Mouse (Mus musculus) kidney, embryonic 16.5 days (tissue): Measurements from ENCODE around the gene Hdc. TPM values are rescaled to one million over a fixed set of nuclear protein-coding genes. Genes with fewer than 3 reads are reported as not detected.

Experiments
- ATAC-seq: fragments of 200-750 bp; cut with Nextera tagmentation; 2 replicates; pipeline ENCODE4 v1.8.0; 2017; ENCODE audit warnings: moderate TSS enrichment; ENCODE audit not compliant: low FRiP score, low TSS enrichment
- H3K27ac ChIP-seq: fragments of 300-500 bp; sonication (generic); 2 replicates; pipeline ENCODE4 v1.5.1; 2014; ENCODE audit warnings: low read length
- H3K27me3 ChIP-seq: fragments of 300-500 bp; sonication (generic); 2 replicates; pipeline ENCODE4 v1.6.1; 2014; ENCODE audit warnings: low read length, control low read depth, mixed read lengths; ENCODE audit not compliant: insufficient read depth
- H3K36me3 ChIP-seq: fragments of 300-500 bp; sonication (generic); 2 replicates; pipeline ENCODE4 v1.6.1; 2014; ENCODE audit warnings: low read length, control low read depth, mixed read lengths; ENCODE audit not compliant: insufficient read depth
- H3K4me1 ChIP-seq: fragments of 300-500 bp; sonication (generic); 2 replicates; pipeline ENCODE4 v1.6.1; 2014; ENCODE audit warnings: low read length, control low read depth, mixed read lengths; ENCODE audit not compliant: insufficient read depth
- H3K4me2 ChIP-seq: fragments of 300-500 bp; sonication (generic); replicated peaks from 2 replicates; pipeline ENCODE4 v1.6.1; 2014; ENCODE audit warnings: low read depth, low read length
- H3K4me3 ChIP-seq: fragments of 300-500 bp; sonication (generic); 2 replicates; pipeline ENCODE4 v1.5.1; 2014; ENCODE audit warnings: mild to moderate bottlenecking, low read length
- H3K9ac ChIP-seq: fragments of 300-500 bp; sonication (generic); replicated peaks from 2 replicates; pipeline ENCODE4 v1.6.1; 2014; ENCODE audit warnings: low read length
- H3K9me3 ChIP-seq: fragments of 300-500 bp; sonication (generic); 2 replicates; pipeline ENCODE4 v1.6.1; 2016; ENCODE audit warnings: low read length, control low read depth
- WGBS: fragments of 180-500 bp; shearing (Covaris S2); extraction: QIAGEN DNeasy Blood & Tissue Kit; methylation state at CpG from one replicate; pipeline ENCODE4 v1.1.7; 2014; 5-methylcytosine and 5-hydroxymethylcytosine counted together
- polyA plus RNA-seq: library from polyadenylated mRNA; unstranded; fragments of >200 nt; fragmentation: Nextera tagmentation; extraction: Ambion mirVana; gene quantifications from 2 replicates; pipeline ENCODE4 v1.2.1, GENCODE M21; 2015

Gene Hdc
- polyA plus RNA-seq, 1 experiment from 2014 or later: 129 TPM

GRCm38 (mm10) chr2:126545297-126545696 lies 73.8 kb downstream of the Hdc start:
- Histone ChIP-seq H3K4me3 (no peak overlapping the region), H3K27ac (no peak overlapping the region), H3K27me3 (no peaks in the 10 kb centered on the region), H3K9me3 (no peaks in the 10 kb centered on the region), H3K36me3 (no peaks in the 10 kb centered on the region), H3K9ac (no peak overlapping the region), H3K4me1 (no peaks in the 10 kb centered on the region), H3K4me2 (no peak overlapping the region)
- WGBS: 65% methylated on average over 5 of the region's 5 CpGs
- ATAC-seq: no peak

Other genes starting within 250 kb of the Hdc start
- 0.18 and 0.21 TPM in 2 replicates for gene Atp8b4, start 118.6 kb downstream of the Hdc start, polyA plus RNA-seq
- gene Slc27a2, start 66.9 kb downstream of the Hdc start, polyA plus RNA-seq: 69.6 and 80.9 TPM in 2 replicates
- gene Gabpb1, start 57.0 kb upstream of the Hdc start, polyA plus RNA-seq: 58.4 and 59.3 TPM in 2 replicates
- 48.9 and 50.7 TPM in 2 replicates for gene Usp8, start 88.0 kb upstream of the Hdc start, polyA plus RNA-seq
- 1.6 and 1.9 TPM in 2 replicates for gene Usp50, start 164.2 kb upstream of the Hdc start, polyA plus RNA-seq